Mouse (Mus musculus) testis, adult 2 months (tissue): Measurements from ENCODE around the gene Mtmr3.

Source experiments
- CTCF ChIP-seq: fragments of 200-500 bp; IDR thresholded peaks from 2 replicates; pipeline ENCODE4 v1.5.1; 2012; ENCODE audit warnings: low read depth, mild to moderate bottlenecking, inconsistent platforms, low read length, moderate library complexity; ENCODE audit not compliant: control insufficient read depth, insufficient read depth, insufficient replicate concordance
- POLR2A ChIP-seq: fragments of 200-500 bp; IDR thresholded peaks from 2 replicates; pipeline ENCODE4 v1.6.1; 2012; ENCODE audit warnings: low read depth, mild to moderate bottlenecking, inconsistent platforms, low read length, moderate library complexity; ENCODE audit not compliant: control insufficient read depth

- no peak for TF ChIP-seq CTCF
- no peak for TF ChIP-seq POLR2A
Observed at GRCm38 (mm10) chr11:4598411-4598810, 3.7 kb upstream of the Mtmr3 start.
